Mouse (Mus musculus): Measurements from ENCODE around the gene Olfr959. TPM values are rescaled to one million over a fixed set of nuclear protein-coding genes. Genes with fewer than 3 reads are reported as not detected.
A peak's percentile ranks its signal among the peaks of the same experiment; 100 is the strongest.

Gene Olfr959
- polyA plus RNA-seq, 1 experiment from 2014 or later: not detected

DNA sequence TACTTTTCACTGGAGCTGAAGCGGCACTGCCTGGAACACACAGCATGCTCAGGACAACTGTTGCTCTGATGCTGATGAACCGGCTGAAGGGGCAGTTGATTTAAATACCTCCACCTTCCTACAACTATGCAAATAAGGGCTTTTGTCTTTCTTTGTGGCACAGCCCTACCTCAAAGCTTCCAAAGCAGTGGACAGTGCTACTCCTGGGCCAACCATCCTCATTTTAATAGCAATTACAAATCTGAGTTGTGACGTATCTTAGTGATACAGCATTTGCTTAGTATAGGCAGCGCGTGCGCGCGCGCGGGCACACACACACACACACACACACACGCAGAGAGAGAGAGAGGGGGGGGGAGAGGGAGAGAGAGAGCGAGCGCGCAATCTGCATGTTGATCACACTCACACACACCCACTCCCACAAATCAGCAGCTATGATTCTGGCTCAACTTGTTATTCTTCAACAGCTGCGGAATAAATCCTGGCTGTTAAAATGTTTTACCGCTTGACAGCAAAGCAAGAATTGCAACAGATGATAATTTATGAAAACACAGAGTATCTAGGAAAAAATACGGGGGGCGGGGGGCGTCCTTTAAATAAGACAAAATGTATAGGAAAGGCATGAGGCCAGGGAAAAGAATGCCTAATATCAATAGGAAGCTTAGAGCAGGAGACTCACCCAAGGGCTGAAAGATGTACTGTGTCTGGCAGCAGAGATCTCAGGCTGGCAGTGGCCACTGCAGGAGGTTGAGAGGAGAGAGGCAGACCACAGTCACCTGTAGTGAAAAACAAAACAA is 27.4 kb upstream of the Olfr959 start:
- WGBS: under 1% methylated on average over 17 of the region's 19 CpGs
- H3K9me3 ChIP-seq (replicated peaks; ENCODE audit: control insufficient read depth, low read length): no peaks in the 10 kb centered on the region
- H3K4me2 ChIP-seq (ENCODE audit: low read length): peak overlapping the region; percentile 65
- peak overlapping the region; percentile 50 for H3K9ac ChIP-seq (ENCODE audit: low read length)
- H3K27me3 ChIP-seq (replicated peaks; ENCODE audit: control insufficient read depth, insufficient read depth, low read length): no peaks in the 10 kb centered on the region
- ATAC-seq (peak; percentile 94), DNase-seq (ENCODE audit: low spot score) (peak; percentile 89)
- peak overlapping the region; percentile 34 for H3K4me3 ChIP-seq (ENCODE audit: low read depth, low read length)
- peak overlapping the region; percentile 44; the same call in 1 of the 2 replicates for H3K27ac ChIP-seq (ENCODE audit: low read depth, low read length)
- H3K36me3 ChIP-seq (ENCODE audit: control insufficient read depth, insufficient read depth, low read length): no peaks in the 10 kb centered on the region
- H3K4me1 ChIP-seq (ENCODE audit: control insufficient read depth, insufficient read depth, low read length): peaks cover 14% of the 10 kb centered on the region

DNA sequence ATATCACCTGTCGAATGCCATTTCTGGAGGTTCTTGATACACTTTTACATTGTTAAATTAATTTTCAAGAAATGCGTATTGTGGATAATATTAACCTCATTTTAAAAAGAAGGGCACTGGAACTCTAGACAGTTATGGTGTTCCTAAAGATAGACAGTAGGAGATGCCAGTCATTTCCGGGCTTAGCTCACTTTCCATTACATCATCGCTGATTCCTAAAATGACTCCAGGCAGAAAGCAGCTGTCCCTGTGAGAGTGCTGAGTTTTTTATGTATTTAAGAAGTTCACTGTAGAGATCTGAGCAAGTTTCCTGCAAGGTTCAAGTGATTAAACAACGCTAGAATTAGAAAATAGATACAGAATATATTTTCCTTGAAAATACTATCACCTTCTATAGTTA is 1.7 kb upstream of the Olfr959 start:
- Histone ChIP-seq H3K4me1 (ENCODE audit: control insufficient read depth, insufficient read depth, low read length) (no peaks in the 10 kb centered on the region), H3K36me3 (ENCODE audit: control insufficient read depth, insufficient read depth, low read length) (no peaks in the 10 kb centered on the region), H3K27ac (ENCODE audit: low read depth, low read length) (no peak overlapping the region), H3K4me3 (ENCODE audit: low read depth, low read length) (no peak overlapping the region), H3K9ac (ENCODE audit: low read length) (no peak overlapping the region), H3K9me3 (replicated peaks; ENCODE audit: control insufficient read depth, low read length) (no peaks in the 10 kb centered on the region), H3K27me3 (replicated peaks; ENCODE audit: control insufficient read depth, insufficient read depth, low read length) (no peaks in the 10 kb centered on the region), H3K4me2 (ENCODE audit: low read length) (no peak overlapping the region)
- ATAC-seq: no peak
- 91% methylated on average over 5 of the region's 5 CpGs for WGBS
- DNase-seq (ENCODE audit: low spot score): no peak

DNA sequence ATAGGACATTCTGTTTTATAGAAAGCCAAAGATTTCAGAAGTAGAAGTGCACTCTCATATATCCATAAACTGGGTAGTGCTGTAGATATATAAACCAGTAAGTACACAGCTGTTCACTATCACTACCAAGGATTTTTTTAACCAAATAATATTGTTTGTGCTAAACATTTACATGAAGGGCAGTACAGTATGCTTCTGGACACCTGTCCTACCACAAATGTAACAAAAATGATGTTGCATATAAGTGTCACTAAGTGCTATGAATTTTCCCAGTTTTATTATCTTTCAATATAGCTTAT is 17.1 kb downstream of the Olfr959 start:
- no peaks in the 10 kb centered on the region for H3K36me3 ChIP-seq (ENCODE audit: control insufficient read depth, insufficient read depth, low read length)
- no peaks in the 10 kb centered on the region for H3K9me3 ChIP-seq (replicated peaks; ENCODE audit: control insufficient read depth, low read length)
- no peak overlapping the region for H3K9ac ChIP-seq (ENCODE audit: low read length)
- H3K27ac ChIP-seq (ENCODE audit: low read depth, low read length): peak overlapping the region; percentile 82
- no peak overlapping the region for H3K4me3 ChIP-seq (ENCODE audit: low read depth, low read length)
- peak; percentile 31 for ATAC-seq
- H3K4me2 ChIP-seq (ENCODE audit: low read length): no peak overlapping the region
- H3K4me1 ChIP-seq (ENCODE audit: control insufficient read depth, insufficient read depth, low read length): 0 out of 2 replicates have a peak, but pooled peaks cover 6% of the 10 kb centered on the region
- DNase-seq (ENCODE audit: low spot score): no peak
- no peaks in the 10 kb centered on the region for H3K27me3 ChIP-seq (replicated peaks; ENCODE audit: control insufficient read depth, insufficient read depth, low read length)

DNA sequence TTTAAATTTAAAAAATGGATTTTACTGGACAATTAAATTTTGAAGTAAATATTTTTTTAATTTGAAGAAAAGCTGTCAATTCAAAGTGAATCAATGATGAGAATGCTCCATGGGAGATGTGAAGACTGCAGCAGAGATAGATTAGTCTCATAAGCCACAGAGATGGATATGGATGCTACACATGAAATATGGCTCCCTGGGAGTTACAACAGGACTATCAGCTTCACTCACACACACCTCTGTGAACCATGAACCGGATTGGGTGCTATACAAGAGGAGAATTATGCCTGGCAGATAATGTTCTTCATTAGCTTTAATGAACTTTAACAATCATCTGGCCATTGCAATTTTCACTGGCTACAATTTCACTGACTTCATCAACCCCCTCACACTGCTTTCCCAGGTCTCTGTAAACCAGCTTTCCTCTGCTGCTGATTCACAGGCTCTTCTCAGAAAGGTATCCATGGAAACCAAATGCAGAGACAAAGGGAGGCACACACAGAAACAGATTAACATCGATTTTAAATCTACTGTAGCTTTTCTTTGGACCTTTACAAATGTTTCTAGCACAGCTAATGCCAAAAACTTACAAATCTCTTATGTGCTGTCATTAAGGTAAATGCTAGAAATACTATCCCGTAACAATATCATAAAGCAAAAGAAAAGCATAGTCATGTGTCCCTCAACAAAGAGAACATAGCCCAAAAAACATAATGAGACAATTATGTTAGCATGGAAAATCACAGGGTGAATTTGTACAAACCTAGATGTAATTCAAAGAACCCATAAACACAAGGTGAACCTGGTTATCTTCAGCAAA is 17.6 kb downstream of the Olfr959 start:
- Histone ChIP-seq H3K36me3 (ENCODE audit: control insufficient read depth, insufficient read depth, low read length) (no peaks in the 10 kb centered on the region), H3K4me1 (ENCODE audit: control insufficient read depth, insufficient read depth, low read length) (0 out of 2 replicates have a peak, but pooled peaks cover 6% of the 10 kb centered on the region), H3K9ac (ENCODE audit: low read length) (peak overlapping the region; percentile 29; the same call in 1 of the 2 replicates), H3K27ac (ENCODE audit: low read depth, low read length) (peak overlapping the region; percentile 82), H3K4me2 (ENCODE audit: low read length) (peak overlapping the region; percentile 18), H3K9me3 (replicated peaks; ENCODE audit: control insufficient read depth, low read length) (no peaks in the 10 kb centered on the region), H3K27me3 (replicated peaks; ENCODE audit: control insufficient read depth, insufficient read depth, low read length) (no peaks in the 10 kb centered on the region), H3K4me3 (ENCODE audit: low read depth, low read length) (no peak overlapping the region)
- DNase-seq (ENCODE audit: low spot score) (peak; percentile 91), ATAC-seq (peak; percentile 94)
- 18% methylated on average over 3 of the region's 3 CpGs for WGBS

DNA sequence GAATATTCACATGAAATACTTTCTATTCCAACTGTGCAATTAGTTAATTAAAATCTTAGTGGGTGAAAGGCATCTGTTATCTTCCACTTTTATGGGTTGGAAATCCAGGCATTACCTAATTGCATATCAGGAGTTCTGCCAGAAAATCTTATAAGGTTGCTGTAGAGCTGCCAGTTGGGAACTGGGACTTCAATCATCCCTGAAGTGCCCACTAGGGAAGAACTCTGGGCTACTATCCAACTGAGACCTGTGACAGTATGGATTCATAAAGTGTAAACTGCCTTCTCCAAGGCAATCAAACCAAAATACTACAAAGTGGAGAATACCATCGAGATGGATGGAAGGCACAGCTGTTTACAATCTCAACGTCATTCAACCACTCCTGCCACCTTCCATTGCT is 21.4 kb downstream of the Olfr959 start, which contains the start of gene Olfr958:
Gene Olfr958, minus strand, starts transcription at position 109 of the 400 bp plus-strand sequence.
- H3K9me3 ChIP-seq (replicated peaks; ENCODE audit: control insufficient read depth, low read length): no peaks in the 10 kb centered on the region
- H3K9ac ChIP-seq (ENCODE audit: low read length): no peak within 1 kb of the TSS
- no peaks in the 10 kb centered on the region for H3K27me3 ChIP-seq (replicated peaks; ENCODE audit: control insufficient read depth, insufficient read depth, low read length)
- 63% methylated on average over 2 of the region's 2 CpGs for WGBS
- no peaks in the 10 kb centered on the region for H3K36me3 ChIP-seq (ENCODE audit: control insufficient read depth, insufficient read depth, low read length)
- peak; percentile 70; the same call in 1 of the 2 replicates for ATAC-seq
- H3K4me2 ChIP-seq (ENCODE audit: low read length): no peak within 1 kb of the TSS
- DNase-seq (ENCODE audit: low spot score): peak; percentile 88
- no peak within 1 kb of the TSS for H3K27ac ChIP-seq (ENCODE audit: low read depth, low read length)
- H3K4me3 ChIP-seq (ENCODE audit: low read depth, low read length): no peak within 1 kb of the TSS
- H3K4me1 ChIP-seq (ENCODE audit: control insufficient read depth, insufficient read depth, low read length): 0 out of 2 replicates have a peak, but pooled peaks cover 6% of the 10 kb centered on the region

DNA sequence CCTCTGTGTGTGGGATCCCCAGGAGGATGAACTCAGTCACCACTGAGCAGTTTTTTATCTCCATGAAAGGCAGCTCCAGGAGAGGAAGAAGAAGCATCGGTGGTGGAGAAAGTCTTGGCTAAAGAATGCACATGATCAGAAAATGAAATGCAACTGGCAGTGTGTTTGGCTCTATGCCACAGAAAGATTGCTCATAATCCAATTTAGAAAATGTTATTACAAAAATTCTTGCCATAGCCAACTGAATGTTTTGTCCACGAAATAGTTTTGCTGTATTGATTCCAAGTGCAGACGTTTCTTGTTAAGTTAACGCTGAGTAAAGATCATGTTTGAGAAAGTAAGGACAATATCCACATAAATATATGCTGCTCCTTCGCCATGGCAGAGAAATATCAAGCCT is 24.6 kb downstream of the Olfr959 start:
- ATAC-seq (no peak), DNase-seq (ENCODE audit: low spot score) (peak; percentile 30)
- Histone ChIP-seq H3K4me2 (ENCODE audit: low read length) (no peak overlapping the region), H3K9me3 (replicated peaks; ENCODE audit: control insufficient read depth, low read length) (no peaks in the 10 kb centered on the region), H3K27ac (ENCODE audit: low read depth, low read length) (no peak overlapping the region), H3K36me3 (ENCODE audit: control insufficient read depth, insufficient read depth, low read length) (no peaks in the 10 kb centered on the region), H3K4me3 (ENCODE audit: low read depth, low read length) (no peak overlapping the region), H3K4me1 (ENCODE audit: control insufficient read depth, insufficient read depth, low read length) (no peaks in the 10 kb centered on the region), H3K9ac (ENCODE audit: low read length) (no peak overlapping the region), H3K27me3 (replicated peaks; ENCODE audit: control insufficient read depth, insufficient read depth, low read length) (no peaks in the 10 kb centered on the region)
- 85% methylated on average over 5 of the region's 5 CpGs for WGBS

DNA sequence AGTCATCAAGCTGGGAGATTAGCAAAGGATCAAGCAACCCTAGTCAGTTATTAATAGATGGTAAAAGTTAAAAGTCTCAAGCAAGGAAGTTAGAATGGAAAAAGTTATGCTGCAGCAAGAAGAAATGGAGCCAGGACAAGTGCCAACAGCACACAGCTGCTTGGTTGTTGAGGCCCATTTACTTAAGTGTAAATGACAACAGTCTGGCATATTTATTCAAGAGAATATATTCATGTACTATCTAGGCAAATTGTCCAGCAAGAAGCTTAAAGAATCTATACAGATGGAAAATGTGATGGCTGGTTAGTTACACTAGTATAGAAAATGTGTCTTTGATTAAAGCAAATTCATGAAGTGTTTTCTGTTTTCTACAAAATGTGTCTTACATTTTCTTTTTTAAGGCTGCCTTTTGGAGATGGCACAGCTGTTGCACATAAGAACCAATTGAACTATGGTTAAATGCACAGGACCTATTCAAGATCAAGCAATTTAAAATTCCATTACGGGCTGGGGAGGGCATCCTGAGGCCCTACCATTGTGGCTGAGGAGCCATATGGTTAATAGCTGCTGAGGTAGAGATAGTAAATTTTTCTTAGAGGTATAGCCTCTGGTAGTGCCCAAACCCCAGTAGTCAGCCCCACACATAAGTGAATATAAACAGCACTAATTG is 51.6 kb downstream of the Olfr959 start:
- no peaks in the 10 kb centered on the region for H3K4me1 ChIP-seq (ENCODE audit: control insufficient read depth, insufficient read depth, low read length)
- ATAC-seq (no peak), DNase-seq (ENCODE audit: low spot score) (peak; percentile 8)
- 81% methylated on average over 1 of the region's 1 CpGs for WGBS
- no peaks in the 10 kb centered on the region for H3K9me3 ChIP-seq (replicated peaks; ENCODE audit: control insufficient read depth, low read length)
- no peaks in the 10 kb centered on the region for H3K27me3 ChIP-seq (replicated peaks; ENCODE audit: control insufficient read depth, insufficient read depth, low read length)
- no peak overlapping the region for H3K9ac ChIP-seq (ENCODE audit: low read length)
- H3K4me2 ChIP-seq (ENCODE audit: low read length): no peak overlapping the region
- H3K27ac ChIP-seq (ENCODE audit: low read depth, low read length): no peak overlapping the region
- H3K4me3 ChIP-seq (ENCODE audit: low read depth, low read length): no peak overlapping the region
- no peaks in the 10 kb centered on the region for H3K36me3 ChIP-seq (ENCODE audit: control insufficient read depth, insufficient read depth, low read length)
